Mouse (Mus musculus) small intestine, adult 2 months (tissue): ENCODE data around the gene Coil. TPM values are rescaled to one million over a fixed set of nuclear protein-coding genes. Genes with fewer than 3 reads are reported as not detected.

Source experiments
- H3K27ac ChIP-seq: fragments of 200-500 bp; 2 replicates; pipeline ENCODE4 v1.5.1; 2012; ENCODE audit warnings: low read depth, low read length, control low read depth, inconsistent platforms; ENCODE audit not compliant: insufficient read depth
- H3K27me3 ChIP-seq: fragments of 200-500 bp; 2 replicates; pipeline ENCODE4 v1.6.1; 2012; ENCODE audit warnings: mild to moderate bottlenecking, moderate library complexity, low read length, inconsistent platforms; ENCODE audit not compliant: control insufficient read depth, insufficient read depth
- H3K36me3 ChIP-seq: fragments of 200-500 bp; 2 replicates; pipeline ENCODE4 v1.6.1; 2012; ENCODE audit warnings: mild to moderate bottlenecking, low read length, control low read depth, inconsistent platforms; ENCODE audit not compliant: control insufficient read depth, insufficient read depth
- H3K4me1 ChIP-seq: fragments of 200-500 bp; 2 replicates; pipeline ENCODE4 v1.6.1; 2012; ENCODE audit warnings: low read length, inconsistent platforms, mixed read lengths; ENCODE audit not compliant: control insufficient read depth, insufficient read depth, insufficient read length
- H3K4me3 ChIP-seq: fragments of 200-500 bp; 2 replicates; pipeline ENCODE4 v1.5.1; 2012; ENCODE audit warnings: low read depth, mild to moderate bottlenecking, control low read depth, inconsistent platforms, low read length, moderate library complexity
- CTCF ChIP-seq: fragments of 200-500 bp; IDR thresholded peaks from 2 replicates; pipeline ENCODE4 v1.5.1; 2012; ENCODE audit warnings: low read depth, mild to moderate bottlenecking, control low read depth, inconsistent platforms, low read length, moderate library complexity, mixed read lengths; ENCODE audit not compliant: insufficient replicate concordance, insufficient read length; ENCODE audit errors: extremely low read depth
- POLR2A ChIP-seq: fragments of 200-500 bp; IDR thresholded peaks from 2 replicates; pipeline ENCODE4 v1.6.1; 2012; ENCODE audit warnings: low read depth, mild to moderate bottlenecking, control low read depth, inconsistent platforms, low read length, moderate library complexity
- WGBS: fragments of 180-500 bp; shearing (Covaris S2); methylation state at CpG from one replicate; pipeline ENCODE4 v1.1.7; 2018; 5-methylcytosine and 5-hydroxymethylcytosine counted together
- polyA plus RNA-seq: library from polyadenylated mRNA; depleted of rRNA; stranded (reverse); fragments of >200 nt; gene quantifications from 2 replicates; pipeline ENCODE4 v1.2.3, GENCODE M21; 2012

The Coil gene
- polyA plus RNA-seq, 1 experiment, result 1.4 TPM

- Histone ChIP-seq H3K4me1 (peaks cover 25% of the 10 kb centered on the region; the same call in 1 of the 2 replicates), H3K36me3 (peaks cover 57% of the 10 kb centered on the region), H3K4me3 (no peak overlapping the region), H3K27me3 (no peaks in the 10 kb centered on the region), H3K27ac (no peak overlapping the region)
- no peak for TF ChIP-seq POLR2A
- TF ChIP-seq CTCF, result no peak
Measured at GRCm38 (mm10) chr11:89006404-89006803, 36.4 kb downstream of the Coil start.

GRCm38 (mm10) chr11:89007582-89007981 lies 37.5 kb downstream of the Coil start:
- Histone ChIP-seq H3K27me3 (no peaks in the 10 kb centered on the region), H3K36me3 (peaks cover 68% of the 10 kb centered on the region), H3K4me1 (peaks cover 16% of the 10 kb centered on the region; the same call in 1 of the 2 replicates), H3K27ac (no peak overlapping the region), H3K4me3 (no peak overlapping the region)
- TF ChIP-seq CTCF (no peak), POLR2A (no peak)
- WGBS, result 45% methylated on average over 3 of the region's 3 CpGs

- Histone ChIP-seq H3K27me3 (no peaks in the 10 kb centered on the region), H3K27ac (no peak overlapping the region), H3K4me1 (peaks cover 5% of the 10 kb centered on the region; the same call in 1 of the 2 replicates), H3K4me3 (no peak overlapping the region), H3K36me3 (peaks cover 82% of the 10 kb centered on the region)
- TF ChIP-seq CTCF (no peak), POLR2A (no peak)
- 78% methylated on average over 9 of the region's 9 CpGs for WGBS
Measured at GRCm38 (mm10) chr11:89009066-89009465, 39.0 kb downstream of the Coil start.

- H3K4me3 ChIP-seq, result no peak overlapping the region
- H3K4me1 ChIP-seq, result peaks cover 5% of the 10 kb centered on the region; the same call in 1 of the 2 replicates
- H3K27me3 ChIP-seq, result no peaks in the 10 kb centered on the region
- peak overlapping the region; percentile 49 for H3K27ac ChIP-seq
- H3K36me3 ChIP-seq, result peaks cover 85% of the 10 kb centered on the region
- TF ChIP-seq CTCF, result no peak
- no peak for TF ChIP-seq POLR2A
- 32% methylated on average over 7 of the region's 7 CpGs for WGBS
Measured at GRCm38 (mm10) chr11:89009496-89009895, 39.4 kb downstream of the Coil start.

- peak overlapping the region; percentile 67 for H3K27ac ChIP-seq
- H3K27me3 ChIP-seq, result no peaks in the 10 kb centered on the region
- H3K36me3 ChIP-seq, result peaks cover 86% of the 10 kb centered on the region
- TF ChIP-seq POLR2A, result no peak
- WGBS, result 58% methylated on average over 5 of the region's 5 CpGs
- H3K4me3 ChIP-seq, result no peak overlapping the region
- H3K4me1 ChIP-seq, result peaks cover 5% of the 10 kb centered on the region; the same call in 1 of the 2 replicates
Measured at GRCm38 (mm10) chr11:89012241-89012640, 42.2 kb downstream of the Coil start.

GRCm38 (mm10) chr11:89017514-89018182 lies 47.6 kb downstream of the Coil start:
- 69% methylated on average over 9 of the region's 9 CpGs for WGBS
- Histone ChIP-seq H3K4me1 (peaks cover 16% of the 10 kb centered on the region), H3K36me3 (peaks cover 68% of the 10 kb centered on the region), H3K4me3 (no peak overlapping the region), H3K27me3 (no peaks in the 10 kb centered on the region), H3K27ac (no peak overlapping the region)
- TF ChIP-seq CTCF (no peak), POLR2A (no peak)

GRCm38 (mm10) chr11:89020681-89021305 lies 50.7 kb downstream of the Coil start:
- peak overlapping the region; percentile 71; the same call in 1 of the 2 replicates for H3K27ac ChIP-seq
- WGBS, result 75% methylated on average over 9 of the region's 9 CpGs
- peaks cover 18% of the 10 kb centered on the region for H3K4me1 ChIP-seq
- peaks cover 40% of the 10 kb centered on the region for H3K36me3 ChIP-seq
- H3K27me3 ChIP-seq, result no peaks in the 10 kb centered on the region
- no peak overlapping the region for H3K4me3 ChIP-seq
- TF ChIP-seq POLR2A, result no peak
- TF ChIP-seq CTCF, result peak; percentile 21; the same call in 1 of the 2 replicates
